Mouse (Mus musculus) stomach, postnatal 0 days (tissue): ENCODE data around the gene Izumo4.

ENCODE experiments used
- CTCF ChIP-seq: IDR thresholded peaks from 2 replicates; pipeline ENCODE4 v1.5.1; 2016; ENCODE audit warnings: antibody characterized with exemption, low read depth, mild to moderate bottlenecking, moderate library complexity
- EP300 ChIP-seq: optimal IDR thresholded peaks from 2 replicates; pipeline ENCODE3; 2016; ENCODE audit warnings: antibody characterized with exemption

DNA sequence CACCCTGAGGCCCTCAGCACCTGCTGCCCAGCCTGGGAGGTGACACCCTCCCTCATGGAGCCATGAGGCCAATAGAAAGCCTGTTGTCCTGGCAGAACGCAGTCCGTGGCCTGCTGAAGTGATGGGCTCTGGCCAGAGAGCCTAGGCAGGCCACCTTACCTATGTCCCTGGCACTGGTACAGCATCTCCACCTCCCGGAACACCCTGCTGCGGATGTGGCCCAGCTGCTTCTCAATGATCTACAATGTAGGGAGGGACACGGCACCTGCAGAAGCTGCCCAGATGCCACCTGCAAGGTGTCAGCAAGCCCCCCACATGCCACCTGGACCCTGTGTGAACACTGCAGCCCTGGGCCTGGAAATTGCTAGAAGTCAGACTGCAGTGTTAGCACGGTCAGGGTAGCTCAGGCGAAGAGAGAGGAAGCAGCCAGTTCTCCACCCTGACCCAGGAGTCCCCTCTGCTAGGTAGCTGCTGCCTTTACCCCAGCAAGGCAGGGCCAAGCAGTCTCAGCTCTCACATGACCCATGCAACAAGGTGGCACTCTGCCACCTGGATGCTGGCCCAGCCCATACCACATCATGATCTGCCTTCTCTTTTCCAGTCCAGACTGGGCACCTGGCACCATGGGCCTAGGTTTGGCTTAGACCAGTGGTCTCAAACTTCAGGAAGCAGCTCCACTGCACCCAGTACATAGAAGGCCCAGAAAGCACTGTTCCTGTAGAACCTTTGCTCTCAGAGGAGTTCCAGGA is 32.1 kb upstream of the Izumo4 start:
- TF ChIP-seq CTCF (no peak), EP300 (no peak)
